Mouse (Mus musculus) CH12.LX (cell line): ENCODE results near the gene Espn.

Experiments
- CHD1 ChIP-seq: IDR thresholded peaks from 2 replicates; pipeline ENCODE4 v1.6.1; 2012; ENCODE audit warnings: low read depth, low read length, improper control_type of control experiment, inconsistent platforms
- CTCF ChIP-seq, 2 experiments: IDR thresholded peaks in 1 of 2; conservative IDR thresholded peaks in 1 of 2; 2 replicates each; pipeline ENCODE4 v1.5.1; 2011 to 2012; ENCODE audit warnings: low read depth in 2 of 2, low read length in 2 of 2, improper control_type of control experiment in 1 of 2, inconsistent platforms in 1 of 2, mild to moderate bottlenecking in 1 of 2, moderate library complexity in 1 of 2
- KAT2A ChIP-seq: IDR thresholded peaks from 2 replicates; pipeline ENCODE4 v1.6.1; 2012; ENCODE audit warnings: low read length, improper control_type of control experiment, inconsistent platforms; ENCODE audit not compliant: insufficient replicate concordance
- MAZ ChIP-seq: IDR thresholded peaks from 2 replicates; pipeline ENCODE4 v1.6.1; 2012; ENCODE audit warnings: low read depth, mild to moderate bottlenecking, inconsistent platforms, low read length, improper control_type of control experiment, moderate library complexity
- POLR2A ChIP-seq: IDR thresholded peaks from 2 replicates; pipeline ENCODE4 v1.6.1; 2011; ENCODE audit warnings: low read depth, mild to moderate bottlenecking, improper control_type of control experiment, low read length
- POLR2AphosphoS2 ChIP-seq: IDR thresholded peaks from 2 replicates; pipeline ENCODE4 v1.6.1; 2011; ENCODE audit warnings: low read depth, low read length, improper control_type of control experiment
- SIN3A ChIP-seq: IDR thresholded peaks from 2 replicates; pipeline ENCODE4 v1.6.1; 2012; ENCODE audit warnings: low read length, improper control_type of control experiment, inconsistent platforms
- TCF12 ChIP-seq: IDR thresholded peaks from 2 replicates; pipeline ENCODE4 v1.6.1; 2014; ENCODE audit warnings: low read depth, mild to moderate bottlenecking, inconsistent platforms, low read length, improper control_type of control experiment
- ZC3H11A ChIP-seq: IDR thresholded peaks from 2 replicates; pipeline ENCODE4 v1.6.1; 2012; ENCODE audit warnings: low read depth, mild to moderate bottlenecking, inconsistent platforms, low read length, improper control_type of control experiment

DNA sequence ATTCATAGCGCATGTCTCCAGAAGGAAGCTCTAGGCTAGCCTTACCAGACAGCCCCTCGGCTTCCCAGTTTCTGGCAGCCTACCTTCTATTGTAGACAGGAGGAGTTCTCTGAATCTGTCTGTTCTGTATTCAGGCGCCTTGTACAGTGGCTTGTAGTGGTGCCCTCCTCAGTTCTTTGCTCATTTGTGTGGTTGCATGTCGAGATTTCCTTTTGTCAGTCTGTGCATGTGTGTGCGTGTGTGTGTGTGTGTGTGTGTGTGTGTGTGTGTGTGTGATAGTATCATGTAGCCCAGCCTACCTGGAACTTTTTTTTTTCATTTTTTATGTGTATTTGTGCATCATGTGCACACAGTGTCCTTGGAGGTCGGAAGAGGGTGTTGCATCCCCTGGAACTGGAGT is 36.9 kb upstream of the Espn start:
- TF ChIP-seq KAT2A, result no peak
- no peak for TF ChIP-seq CTCF (conservative IDR thresholded peaks at IDR 0.05 in 1 of 2, IDR thresholded peaks at IDR 0.05 in 1 of 2; ENCODE audit: low read depth in 2 of 2, low read length in 2 of 2)
- TF ChIP-seq POLR2AphosphoS2, result no peak
- no peak for TF ChIP-seq POLR2A
- no peak for TF ChIP-seq MAZ
- no peak for TF ChIP-seq TCF12
- TF ChIP-seq SIN3A, result no peak
- no peak for TF ChIP-seq CHD1
- no peak for TF ChIP-seq ZC3H11A
